Mouse (Mus musculus): Measurements from ENCODE around the gene Hmgb1. TPM values are rescaled to one million over a fixed set of nuclear protein-coding genes. Genes with fewer than 3 reads are reported as not detected.

Hmgb1 gene
- total and polyA plus RNA-seq, 3 experiments: 517 to 576 (median 529) TPM

GRCm38 (mm10) chr5:149031199-149031750 lies 153.0 kb downstream of the Hmgb1 start:
- peaks cover 8% of the 10 kb centered on the region for H3K4me1 ChIP-seq (ENCODE audit: insufficient read depth, low read depth, low read length)
- no peak for ATAC-seq (ENCODE audit: extremely low read depth, insufficient number of reproducible peaks, low FRiP score, poor library complexity, severe bottlenecking)
- H3K27me3 ChIP-seq (ENCODE audit: insufficient read depth, low read length): peaks cover 3% of the 10 kb centered on the region; the same call in 1 of the 2 replicates
- H3K9me3 ChIP-seq (replicated peaks): no peaks in the 10 kb centered on the region
- H3K4me3 ChIP-seq (ENCODE audit: low read depth, low read length): 0 out of 2 replicates have a peak overlapping the region, but pooled peaks have one; percentile 7
- no peaks in the 10 kb centered on the region for H3K36me3 ChIP-seq (replicated peaks)
- DNase-seq (ENCODE audit: low spot score): no peak
- TF ChIP-seq CTCF (IDR thresholded peaks at IDR 0.05; ENCODE audit: low read depth, low read length) (no peak), GATA2 (IDR thresholded peaks at IDR 0.05; ENCODE audit: borderline replicate concordance, low read depth, low read length) (no peak), POLR2AphosphoS5 (IDR thresholded peaks at IDR 0.05; ENCODE audit: insufficient replicate concordance, low read depth, low read length) (no peak), GATA1 (IDR thresholded peaks at IDR 0.05; ENCODE audit: borderline replicate concordance, low read length) (no peak), TAL1 (conservative IDR thresholded peaks at IDR 0.05; ENCODE audit: low read depth, low read length) (no peak)

GRCm38 (mm10) chr5:149030103-149030502 lies 154.2 kb downstream of the Hmgb1 start:
- peaks cover 8% of the 10 kb centered on the region for H3K4me1 ChIP-seq (ENCODE audit: insufficient read depth, low read depth, low read length)
- ATAC-seq (ENCODE audit: extremely low read depth, insufficient number of reproducible peaks, low FRiP score, poor library complexity, severe bottlenecking) (no peak), DNase-seq (ENCODE audit: low spot score) (no peak)
- no peak for TF ChIP-seq GATA2 (IDR thresholded peaks at IDR 0.05; ENCODE audit: borderline replicate concordance, low read depth, low read length)
- no peak for TF ChIP-seq CTCF (IDR thresholded peaks at IDR 0.05; ENCODE audit: low read depth, low read length)
- no peak for TF ChIP-seq POLR2AphosphoS5 (IDR thresholded peaks at IDR 0.05; ENCODE audit: insufficient replicate concordance, low read depth, low read length)
- TF ChIP-seq TAL1 (conservative IDR thresholded peaks at IDR 0.05; ENCODE audit: low read depth, low read length): no peak
- TF ChIP-seq GATA1 (IDR thresholded peaks at IDR 0.05; ENCODE audit: borderline replicate concordance, low read length): no peak
- H3K27me3 ChIP-seq (ENCODE audit: insufficient read depth, low read length): peaks cover 3% of the 10 kb centered on the region; the same call in 1 of the 2 replicates
- no peak overlapping the region for H3K4me3 ChIP-seq (ENCODE audit: low read depth, low read length)
- H3K36me3 ChIP-seq (replicated peaks): no peaks in the 10 kb centered on the region
- H3K9me3 ChIP-seq (replicated peaks): no peaks in the 10 kb centered on the region

GRCm38 (mm10) chr5:149028394-149028793 lies 155.9 kb downstream of the Hmgb1 start:
- Histone ChIP-seq H3K27me3 (ENCODE audit: insufficient read depth, low read length) (peaks cover 3% of the 10 kb centered on the region; the same call in 1 of the 2 replicates), H3K4me1 (ENCODE audit: insufficient read depth, low read depth, low read length) (peaks cover 8% of the 10 kb centered on the region), H3K4me3 (ENCODE audit: low read depth, low read length) (no peak overlapping the region), H3K36me3 (replicated peaks) (no peaks in the 10 kb centered on the region), H3K9me3 (replicated peaks) (no peaks in the 10 kb centered on the region)
- no peak for DNase-seq (ENCODE audit: low spot score)
- ATAC-seq (ENCODE audit: extremely low read depth, insufficient number of reproducible peaks, low FRiP score, poor library complexity, severe bottlenecking): no peak
- no peak for TF ChIP-seq GATA2 (IDR thresholded peaks at IDR 0.05; ENCODE audit: borderline replicate concordance, low read depth, low read length)
- TF ChIP-seq GATA1 (IDR thresholded peaks at IDR 0.05; ENCODE audit: borderline replicate concordance, low read length): no peak
- TF ChIP-seq TAL1 (conservative IDR thresholded peaks at IDR 0.05; ENCODE audit: low read depth, low read length): no peak
- no peak for TF ChIP-seq POLR2AphosphoS5 (IDR thresholded peaks at IDR 0.05; ENCODE audit: insufficient replicate concordance, low read depth, low read length)
- no peak for TF ChIP-seq CTCF (IDR thresholded peaks at IDR 0.05; ENCODE audit: low read depth, low read length)

- no peak overlapping the region for H3K4me3 ChIP-seq (ENCODE audit: low read depth, low read length)
- ATAC-seq (ENCODE audit: extremely low read depth, insufficient number of reproducible peaks, low FRiP score, poor library complexity, severe bottlenecking): no peak
- H3K4me1 ChIP-seq (ENCODE audit: insufficient read depth, low read depth, low read length): peaks cover 8% of the 10 kb centered on the region
- no peaks in the 10 kb centered on the region for H3K9me3 ChIP-seq (replicated peaks)
- H3K36me3 ChIP-seq (replicated peaks): no peaks in the 10 kb centered on the region
- TF ChIP-seq GATA2 (IDR thresholded peaks at IDR 0.05; ENCODE audit: borderline replicate concordance, low read depth, low read length) (no peak), GATA1 (IDR thresholded peaks at IDR 0.05; ENCODE audit: borderline replicate concordance, low read length) (no peak), POLR2AphosphoS5 (IDR thresholded peaks at IDR 0.05; ENCODE audit: insufficient replicate concordance, low read depth, low read length) (no peak), CTCF (IDR thresholded peaks at IDR 0.05; ENCODE audit: low read depth, low read length) (no peak)
- DNase-seq (ENCODE audit: low spot score): no peak
- peaks cover 3% of the 10 kb centered on the region; the same call in 1 of the 2 replicates for H3K27me3 ChIP-seq (ENCODE audit: insufficient read depth, low read length)
Measured at GRCm38 (mm10) chr5:149027389-149027788, 156.9 kb downstream of the Hmgb1 start.

GRCm38 (mm10) chr5:149021120-149021519 lies 163.2 kb downstream of the Hmgb1 start:
- TF ChIP-seq GATA2 (IDR thresholded peaks at IDR 0.05; ENCODE audit: borderline replicate concordance, low read depth, low read length) (no peak), GATA1 (IDR thresholded peaks at IDR 0.05; ENCODE audit: borderline replicate concordance, low read length) (no peak)
- no peaks in the 10 kb centered on the region for H3K36me3 ChIP-seq (replicated peaks)
- no peaks in the 10 kb centered on the region for H3K27me3 ChIP-seq (ENCODE audit: insufficient read depth, low read length)
- no peaks in the 10 kb centered on the region for H3K9me3 ChIP-seq (replicated peaks)
- DNase-seq (ENCODE audit: low spot score): no peak
- ATAC-seq (ENCODE audit: extremely low read depth, insufficient number of reproducible peaks, low FRiP score, poor library complexity, severe bottlenecking): no peak
- no peaks in the 10 kb centered on the region for H3K4me1 ChIP-seq (ENCODE audit: insufficient read depth, low read depth, low read length)
- H3K4me3 ChIP-seq (ENCODE audit: low read depth, low read length): no peak overlapping the region

GRCm38 (mm10) chr5:149020681-149021062 lies 163.6 kb downstream of the Hmgb1 start:
- H3K27me3 ChIP-seq (ENCODE audit: insufficient read depth, low read length): no peaks in the 10 kb centered on the region
- TF ChIP-seq GATA1 (IDR thresholded peaks at IDR 0.05; ENCODE audit: borderline replicate concordance, low read length) (no peak), TAL1 (conservative IDR thresholded peaks at IDR 0.05; ENCODE audit: low read depth, low read length) (no peak), POLR2AphosphoS5 (IDR thresholded peaks at IDR 0.05; ENCODE audit: insufficient replicate concordance, low read depth, low read length) (no peak), GATA2 (IDR thresholded peaks at IDR 0.05; ENCODE audit: borderline replicate concordance, low read depth, low read length) (no peak), CTCF (IDR thresholded peaks at IDR 0.05; ENCODE audit: low read depth, low read length) (no peak)
- H3K4me1 ChIP-seq (ENCODE audit: insufficient read depth, low read depth, low read length): no peaks in the 10 kb centered on the region
- H3K9me3 ChIP-seq (replicated peaks): no peaks in the 10 kb centered on the region
- H3K4me3 ChIP-seq (ENCODE audit: low read depth, low read length): no peak overlapping the region
- ATAC-seq (ENCODE audit: extremely low read depth, insufficient number of reproducible peaks, low FRiP score, poor library complexity, severe bottlenecking) (no peak), DNase-seq (ENCODE audit: low spot score) (no peak)
- H3K36me3 ChIP-seq (replicated peaks): no peaks in the 10 kb centered on the region
